Mouse (Mus musculus): Measurements from ENCODE around the gene Grk6.

DNA sequence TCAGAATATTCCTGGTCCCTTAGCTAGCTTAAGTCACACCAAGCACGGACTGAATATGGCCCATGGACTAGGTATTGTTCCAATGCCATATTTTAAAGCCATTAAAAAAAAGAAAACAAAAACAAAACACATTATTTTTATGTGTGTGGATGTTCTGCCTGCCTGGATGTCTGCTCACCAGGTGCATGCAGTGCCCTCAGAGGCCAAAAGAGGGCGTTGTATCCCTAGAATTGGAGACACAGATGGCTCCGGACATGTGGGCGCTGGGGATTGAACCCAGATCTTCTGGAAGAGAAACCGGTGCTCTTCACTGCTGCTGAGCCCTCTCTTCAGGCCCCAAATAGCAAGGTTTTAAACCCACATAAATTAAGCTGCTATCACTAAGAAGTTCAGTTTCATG lies 33.2 kb downstream of the Grk6 start:
- no peak for TF ChIP-seq EP300 (IDR thresholded peaks at IDR 0.05; ENCODE audit: low read depth)
- TF ChIP-seq CTCF (IDR thresholded peaks at IDR 0.05; ENCODE audit: low read depth) = peak; percentile 35; the same call in 1 of the 2 replicates

Data from heart, postnatal 0 days (tissue).